Mouse (Mus musculus) kidney, adult 18-20 months (tissue): ENCODE results near the gene Gm17349.

ENCODE experiments used
- DNase-seq: peaks from one replicate; pipeline ENCODE4 v3.0.0; 2021

Gene Gm17349

DNA sequence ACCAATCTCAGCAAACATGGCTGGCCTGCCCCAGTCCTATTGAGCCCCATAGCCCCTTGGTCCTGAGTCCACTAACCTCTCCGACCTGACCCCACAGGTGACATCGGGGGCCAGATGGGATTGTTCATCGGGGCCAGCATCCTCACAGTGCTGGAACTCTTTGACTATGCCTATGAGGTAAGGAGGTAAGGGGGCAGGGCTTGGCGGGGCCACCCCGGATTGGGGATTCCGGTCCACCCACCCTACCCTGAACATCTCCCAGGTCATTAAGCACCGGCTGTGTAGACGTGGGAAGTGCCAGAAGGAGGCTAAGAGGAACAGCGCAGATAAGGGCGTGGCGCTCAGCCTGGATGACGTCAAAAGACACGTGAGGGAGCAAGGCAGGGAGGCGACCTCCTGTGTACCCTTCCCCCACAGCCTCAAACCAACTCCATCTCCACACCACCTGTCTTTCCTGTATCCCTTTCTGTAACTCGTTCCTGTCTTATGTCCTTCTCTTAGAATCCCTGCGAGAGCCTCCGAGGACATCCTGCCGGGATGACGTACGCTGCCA, 6.7 kb downstream of the Gm17349 start:
- DNase-seq: no peak

- DNase-seq: no peak
Measured at GRCm38 (mm10) chr15:99697309-99697708, 8.0 kb downstream of the Gm17349 start.

DNA sequence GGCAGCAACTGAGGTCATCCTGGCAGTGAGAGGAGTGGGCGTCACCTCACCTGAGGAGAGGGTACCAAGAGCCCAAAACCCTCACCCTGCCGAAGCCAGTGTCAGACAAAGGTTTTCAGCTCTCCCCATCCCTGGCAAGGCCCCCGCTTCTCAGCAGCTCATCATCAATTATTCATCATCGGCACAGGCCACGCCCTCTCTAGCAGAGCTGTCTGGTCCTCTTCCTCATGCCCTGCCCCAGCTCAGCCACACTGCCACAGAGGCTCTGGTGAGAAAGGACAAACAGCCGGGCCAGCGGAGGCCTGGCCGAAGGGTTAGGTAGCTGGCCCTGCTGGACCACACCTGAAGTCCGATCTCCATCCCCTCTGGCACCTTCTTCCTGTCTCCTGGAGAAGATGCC, 13.3 kb downstream of the Gm17349 start:
- DNase-seq: no peak

DNA sequence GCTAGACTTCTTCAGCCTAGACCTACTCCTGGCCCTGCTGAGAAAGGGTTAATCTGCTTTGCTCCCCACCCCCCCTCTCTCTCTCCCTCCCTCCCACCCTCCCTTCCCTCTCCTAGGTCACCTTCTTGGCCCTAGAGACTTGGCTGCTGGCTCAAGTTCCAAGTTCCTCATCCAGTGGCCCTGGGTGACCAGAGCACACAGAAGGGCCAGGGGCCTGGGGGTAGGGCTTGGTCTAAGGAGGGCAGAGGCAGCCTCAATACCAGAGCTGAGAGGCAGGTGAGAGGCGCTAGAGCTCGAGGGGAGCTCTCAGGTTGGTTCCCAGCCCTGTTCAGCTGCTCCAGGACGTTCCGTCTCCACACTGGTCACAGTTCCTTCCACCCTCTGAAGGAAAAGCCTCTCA, 14.4 kb downstream of the Gm17349 start:
- no peak for DNase-seq

GRCm38 (mm10) chr15:99688712-99689111, 16.6 kb downstream of the Gm17349 start:
- DNase-seq: peak; percentile 55

- no peak for DNase-seq
Measured at GRCm38 (mm10) chr15:99684156-99684555, 21.1 kb downstream of the Gm17349 start.

GRCm38 (mm10) chr15:99682880-99683279, 22.4 kb downstream of the Gm17349 start:
- DNase-seq: no peak

DNA sequence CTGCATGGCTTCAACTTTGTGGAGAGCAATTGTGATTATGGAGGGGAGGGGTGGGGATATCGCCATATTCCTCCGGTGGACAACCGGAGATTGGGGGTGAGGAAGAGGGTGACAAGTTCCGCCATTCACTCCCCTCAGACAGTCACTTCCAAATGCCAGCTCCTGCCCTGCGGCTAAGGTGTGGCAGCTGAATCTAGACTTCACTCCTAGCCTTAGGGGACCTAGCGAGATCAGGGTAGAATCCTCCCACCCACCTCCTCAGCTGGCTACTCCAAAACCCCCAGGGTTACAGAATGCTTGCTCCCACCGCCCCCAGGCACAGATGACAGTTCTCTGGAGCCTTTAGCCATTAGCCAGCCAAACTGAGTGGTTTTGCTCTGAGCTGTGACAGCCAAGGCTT, 26.3 kb downstream of the Gm17349 start:
- no peak for DNase-seq

DNA sequence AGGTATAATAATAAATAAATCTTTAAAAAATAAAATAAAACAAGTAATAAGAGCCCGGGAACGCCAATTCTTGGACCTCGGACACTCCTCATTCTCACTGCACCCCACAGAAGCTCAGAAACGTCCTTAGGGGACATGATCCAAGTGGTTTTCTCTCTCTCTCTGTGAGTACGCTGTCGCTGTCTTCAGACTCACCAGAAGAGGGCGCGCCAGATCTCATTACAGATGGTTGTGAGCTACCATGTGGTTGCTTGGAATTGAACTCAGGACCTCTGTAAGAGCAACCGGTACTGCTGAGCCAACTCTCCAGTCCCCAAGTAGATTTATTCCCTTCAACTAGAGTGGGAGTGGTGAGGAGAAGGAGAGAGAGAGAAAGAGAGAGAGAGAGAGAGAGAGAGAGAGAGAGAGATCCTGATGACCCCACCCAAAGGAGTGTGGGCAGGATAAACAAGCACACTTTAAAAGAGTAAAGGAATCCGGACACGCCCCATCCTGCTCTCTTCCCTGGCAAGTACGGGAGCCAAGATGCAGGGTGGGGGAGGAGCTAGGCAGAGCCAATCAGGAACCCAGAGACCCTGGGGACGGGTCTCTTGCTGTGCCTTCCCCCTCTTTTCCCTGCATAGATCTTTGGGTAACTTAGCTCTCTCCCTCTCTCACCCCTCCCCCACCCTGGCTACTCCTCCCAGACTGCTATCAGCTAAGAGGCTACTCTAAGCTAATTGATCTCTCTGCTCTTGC, 27.1 kb downstream of the Gm17349 start:
- DNase-seq: no peak

DNA sequence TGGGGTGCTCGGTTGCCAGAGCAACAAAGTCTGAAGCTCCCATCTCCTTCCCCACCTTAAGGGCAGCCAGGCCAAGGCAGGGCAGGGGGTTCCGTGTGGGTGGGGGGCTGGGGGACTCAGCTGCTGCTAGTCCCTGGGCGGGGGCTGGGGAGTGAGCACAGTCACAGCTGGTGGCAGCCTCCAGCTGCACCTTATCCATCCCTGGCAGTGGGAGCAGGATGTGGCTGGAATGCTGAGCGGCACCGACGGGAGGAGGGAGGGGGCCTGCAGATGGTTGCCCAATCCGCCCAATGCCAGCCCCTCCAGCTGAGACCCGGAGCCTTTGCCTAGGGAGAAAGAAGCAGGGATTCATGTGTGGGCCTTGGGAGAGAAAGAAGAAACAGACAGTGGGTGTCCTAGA, 28.2 kb downstream of the Gm17349 start:
- no peak for DNase-seq

DNA sequence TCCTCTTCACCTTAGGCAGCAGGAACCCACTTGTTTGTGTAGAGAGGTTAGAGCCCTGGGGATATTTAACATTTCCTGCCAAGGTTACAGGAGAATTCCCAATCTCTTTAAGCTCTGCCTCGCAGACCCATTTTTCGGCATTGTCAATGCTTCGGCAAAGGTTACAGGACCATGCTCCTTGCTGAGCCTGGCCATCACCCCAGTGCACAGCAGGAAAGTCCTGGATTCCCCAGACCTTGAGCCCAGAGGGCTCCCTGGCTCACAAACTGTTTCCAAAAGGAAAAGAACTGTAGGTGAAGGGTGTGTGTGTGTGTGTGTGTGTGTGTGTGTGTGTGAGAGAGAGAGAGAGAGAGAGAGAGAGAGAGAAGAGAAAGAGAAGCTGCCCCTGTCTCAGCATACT, 30.4 kb downstream of the Gm17349 start:
- DNase-seq: no peak

DNA sequence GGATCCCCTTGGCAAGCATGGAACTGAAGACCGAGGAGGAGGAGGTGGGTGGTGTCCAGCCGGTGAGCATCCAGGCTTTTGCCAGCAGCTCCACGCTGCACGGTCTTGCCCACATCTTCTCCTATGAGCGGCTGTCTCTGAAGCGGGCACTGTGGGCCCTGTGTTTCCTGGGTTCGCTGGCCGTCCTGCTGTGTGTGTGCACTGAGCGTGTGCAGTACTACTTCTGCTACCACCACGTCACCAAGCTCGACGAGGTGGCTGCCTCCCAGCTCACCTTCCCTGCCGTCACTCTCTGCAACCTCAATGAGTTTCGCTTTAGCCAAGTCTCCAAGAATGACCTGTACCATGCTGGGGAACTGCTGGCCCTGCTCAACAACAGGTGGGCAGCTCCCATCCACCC, 33.5 kb downstream of the Gm17349 start:
- DNase-seq: no peak

- DNase-seq: no peak
Measured at GRCm38 (mm10) chr15:99670964-99671670, 34.2 kb downstream of the Gm17349 start.

GRCm38 (mm10) chr15:99670154-99670821, 35.0 kb downstream of the Gm17349 start, which contains the start of gene Asic1:
Gene Asic1 (plus strand): TSS chr15:99670368.
- DNase-seq: peak; percentile 66

- DNase-seq: no peak
Measured at GRCm38 (mm10) chr15:99669392-99669791, 35.9 kb downstream of the Gm17349 start.

DNA sequence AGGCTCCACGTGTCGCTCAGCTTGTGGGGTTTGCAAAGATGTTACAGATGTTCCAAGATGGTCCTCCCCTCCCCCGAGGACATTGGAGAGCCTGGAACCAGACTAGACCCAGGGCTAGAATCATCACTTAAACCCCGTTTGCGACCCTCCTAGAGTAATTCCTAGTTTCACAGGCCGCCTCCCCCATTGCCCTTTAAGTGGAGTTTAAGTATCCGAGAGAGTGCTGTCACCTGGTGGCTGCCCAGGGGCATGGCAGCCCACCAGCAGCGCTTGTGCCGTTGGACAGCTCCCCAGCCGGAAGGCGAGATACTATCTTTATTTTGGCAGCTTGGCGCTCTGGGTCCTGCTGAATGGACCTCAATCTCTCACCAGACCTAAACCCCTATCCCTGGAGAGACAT, 36.4 kb downstream of the Gm17349 start:
- DNase-seq: peak; percentile 79

DNA sequence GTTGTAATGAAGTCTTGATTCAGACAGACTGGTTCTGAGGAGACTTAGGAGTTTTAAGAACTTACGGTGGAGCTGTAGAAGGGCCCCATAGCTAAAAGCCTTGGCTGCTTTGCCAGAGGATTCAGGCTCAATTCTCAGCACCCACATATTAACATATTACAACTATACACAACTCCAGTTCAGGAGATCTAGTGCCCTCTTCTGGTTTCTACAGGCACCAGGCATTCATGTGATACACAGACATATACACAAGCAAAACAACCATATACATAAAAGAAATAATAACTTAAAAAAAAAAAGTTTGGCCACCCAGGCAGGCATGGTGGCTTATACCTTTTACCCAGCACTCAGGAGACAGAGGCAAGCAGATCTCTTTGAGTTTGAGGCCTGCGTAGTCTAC, 37.7 kb downstream of the Gm17349 start:
- DNase-seq: no peak

- no peak for DNase-seq
Measured at GRCm38 (mm10) chr15:99664600-99665451, 40.5 kb downstream of the Gm17349 start.

DNA sequence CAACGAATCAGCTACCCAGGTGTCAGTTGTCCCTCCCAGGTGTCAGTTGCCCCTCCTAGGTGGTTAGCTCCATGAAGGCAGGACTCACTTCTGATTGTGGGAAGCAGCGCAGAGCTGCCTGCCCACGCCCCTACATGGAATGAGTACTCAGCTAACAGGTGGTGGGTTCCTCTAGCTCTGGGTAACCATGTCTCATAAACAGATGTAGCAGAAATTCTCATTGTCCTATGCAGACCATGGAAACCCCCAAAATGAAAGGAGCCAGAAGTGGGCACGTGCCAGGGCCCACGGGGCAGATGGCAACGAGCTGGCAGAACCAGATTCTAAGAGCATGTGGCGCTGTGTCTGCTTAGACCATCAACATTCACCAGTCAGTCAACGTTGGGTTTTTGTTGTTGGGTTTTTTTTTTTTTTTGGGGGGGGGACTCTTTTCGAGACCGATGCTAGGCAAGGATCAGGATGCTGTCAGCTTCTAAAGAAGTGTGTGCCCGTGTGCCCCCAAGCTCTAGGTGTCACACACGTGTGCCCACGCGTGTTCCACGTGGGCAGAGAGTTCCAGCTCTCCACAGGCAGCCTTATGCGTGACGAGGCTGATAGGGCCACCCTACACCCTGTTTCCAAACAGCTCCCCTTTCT, 41.2 kb downstream of the Gm17349 start:
- no peak for DNase-seq

GRCm38 (mm10) chr15:99662371-99662770, 42.9 kb downstream of the Gm17349 start:
- DNase-seq: no peak

DNA sequence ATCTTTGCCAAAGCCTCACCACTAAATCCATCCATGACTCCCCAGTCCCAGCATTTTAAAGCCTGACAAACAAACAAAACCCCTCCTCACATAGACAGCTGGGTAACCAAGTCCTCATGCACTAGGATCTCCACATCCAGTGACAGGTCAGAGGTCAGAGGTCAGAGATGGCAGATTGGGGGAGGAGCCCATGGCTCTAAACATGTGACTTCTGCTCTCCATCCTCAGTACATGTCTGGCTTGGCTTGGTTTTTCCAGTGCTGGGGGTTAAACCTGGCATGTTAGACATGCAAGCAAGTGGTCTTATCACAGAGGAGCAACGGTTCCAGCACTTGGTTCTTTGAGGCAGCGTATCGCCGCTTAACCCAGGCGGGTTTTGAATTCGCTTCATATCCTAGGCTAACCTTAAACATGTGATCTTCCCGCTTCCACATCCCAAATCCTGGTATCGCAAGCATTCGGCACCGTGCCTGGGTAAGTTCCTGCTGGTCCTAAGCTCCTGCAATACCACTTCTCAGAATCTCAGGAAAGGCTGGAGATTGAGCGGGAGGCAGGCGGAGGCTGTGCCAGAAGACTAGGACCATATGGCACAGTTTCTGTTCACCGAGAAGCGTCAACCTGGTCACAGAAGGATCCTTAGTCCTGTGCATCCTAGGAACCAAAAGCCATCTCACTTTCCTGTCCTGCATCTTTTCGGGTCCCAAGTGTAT, 44.0 kb downstream of the Gm17349 start:
- DNase-seq: no peak
